Mouse (Mus musculus): ENCODE data around the gene Plcl1. TPM values are rescaled to one million over a fixed set of nuclear protein-coding genes. Genes with fewer than 3 reads are reported as not detected.
A peak's percentile ranks its signal among the peaks of the same experiment; 100 is the strongest.

The Plcl1 gene
- polyA plus RNA-seq, 1 experiment = not detected

GRCm38 (mm10) chr1:55406023-55406413 lies 297 bp downstream of the Plcl1 start:
- Histone ChIP-seq H3K27me3 (ENCODE audit: control insufficient read depth) (peaks cover 38% of the 10 kb centered on the region), H3K36me3 (ENCODE audit: control insufficient read depth) (no peaks in the 10 kb centered on the region), H3K4me3 (replicated peaks) (peak overlapping the region; percentile 41), H3K4me1 (ENCODE audit: control insufficient read depth) (no peaks in the 10 kb centered on the region), H3K9me3 (ENCODE audit: control insufficient read depth, low read length) (no peaks in the 10 kb centered on the region)
- TF ChIP-seq GATA1 (IDR thresholded peaks at IDR 0.05; ENCODE audit: low read length) = no peak

- TF ChIP-seq GATA1 (IDR thresholded peaks at IDR 0.05; ENCODE audit: low read length) (no peak), TAL1 (IDR thresholded peaks at IDR 0.05; ENCODE audit: low read length) (no peak)
- H3K36me3 ChIP-seq (ENCODE audit: control insufficient read depth) = no peaks in the 10 kb centered on the region
- peaks cover 38% of the 10 kb centered on the region for H3K27me3 ChIP-seq (ENCODE audit: control insufficient read depth)
- peak overlapping the region; percentile 41 for H3K4me3 ChIP-seq (replicated peaks)
- H3K4me1 ChIP-seq (ENCODE audit: control insufficient read depth) = no peaks in the 10 kb centered on the region
- H3K9me3 ChIP-seq (ENCODE audit: control insufficient read depth, low read length) = no peaks in the 10 kb centered on the region
Observed at GRCm38 (mm10) chr1:55406531-55407375, 1.0 kb downstream of the Plcl1 start.

- no peaks in the 10 kb centered on the region for H3K36me3 ChIP-seq (ENCODE audit: control insufficient read depth)
- H3K27me3 ChIP-seq (ENCODE audit: control insufficient read depth) = peaks cover 24% of the 10 kb centered on the region
- H3K4me1 ChIP-seq (ENCODE audit: control insufficient read depth) = no peaks in the 10 kb centered on the region
- H3K4me3 ChIP-seq (replicated peaks) = no peak overlapping the region
- H3K9me3 ChIP-seq (ENCODE audit: control insufficient read depth, low read length) = no peaks in the 10 kb centered on the region
- TF ChIP-seq GATA1 (IDR thresholded peaks at IDR 0.05; ENCODE audit: low read length) (no peak), TAL1 (IDR thresholded peaks at IDR 0.05; ENCODE audit: low read length) (no peak)
Observed at GRCm38 (mm10) chr1:55410670-55411069, 4.9 kb downstream of the Plcl1 start.

- TF ChIP-seq GATA1 (IDR thresholded peaks at IDR 0.05; ENCODE audit: low read length) = no peak
- no peak for TF ChIP-seq TAL1 (IDR thresholded peaks at IDR 0.05; ENCODE audit: low read length)
- no peak overlapping the region for H3K4me3 ChIP-seq (replicated peaks)
- no peaks in the 10 kb centered on the region for H3K4me1 ChIP-seq (ENCODE audit: control insufficient read depth)
- H3K9me3 ChIP-seq (ENCODE audit: control insufficient read depth, low read length) = no peaks in the 10 kb centered on the region
- H3K27me3 ChIP-seq (ENCODE audit: control insufficient read depth) = peaks cover 20% of the 10 kb centered on the region
- H3K36me3 ChIP-seq (ENCODE audit: control insufficient read depth) = no peaks in the 10 kb centered on the region
Observed at GRCm38 (mm10) chr1:55411079-55411478, 5.4 kb downstream of the Plcl1 start.

GRCm38 (mm10) chr1:55412569-55412968 lies 6.8 kb downstream of the Plcl1 start:
- peaks cover 5% of the 10 kb centered on the region for H3K27me3 ChIP-seq (ENCODE audit: control insufficient read depth)
- no peaks in the 10 kb centered on the region for H3K4me1 ChIP-seq (ENCODE audit: control insufficient read depth)
- TF ChIP-seq GATA1 (IDR thresholded peaks at IDR 0.05; ENCODE audit: low read length) (no peak), TAL1 (IDR thresholded peaks at IDR 0.05; ENCODE audit: low read length) (no peak)
- no peaks in the 10 kb centered on the region for H3K9me3 ChIP-seq (ENCODE audit: control insufficient read depth, low read length)
- H3K4me3 ChIP-seq (replicated peaks) = no peak overlapping the region
- H3K36me3 ChIP-seq (ENCODE audit: control insufficient read depth) = no peaks in the 10 kb centered on the region

- Histone ChIP-seq H3K4me1 (ENCODE audit: control insufficient read depth) (no peaks in the 10 kb centered on the region), H3K9me3 (ENCODE audit: control insufficient read depth, low read length) (no peaks in the 10 kb centered on the region), H3K36me3 (ENCODE audit: control insufficient read depth) (no peaks in the 10 kb centered on the region), H3K27me3 (ENCODE audit: control insufficient read depth) (no peaks in the 10 kb centered on the region), H3K4me3 (replicated peaks) (no peak overlapping the region)
- TF ChIP-seq GATA1 (IDR thresholded peaks at IDR 0.05; ENCODE audit: low read length) (no peak), TAL1 (IDR thresholded peaks at IDR 0.05; ENCODE audit: low read length) (no peak)
Observed at GRCm38 (mm10) chr1:55413534-55413933, 7.8 kb downstream of the Plcl1 start.

- Histone ChIP-seq H3K4me3 (replicated peaks) (no peak overlapping the region), H3K27me3 (ENCODE audit: control insufficient read depth) (no peaks in the 10 kb centered on the region), H3K9me3 (ENCODE audit: control insufficient read depth, low read length) (no peaks in the 10 kb centered on the region), H3K4me1 (ENCODE audit: control insufficient read depth) (no peaks in the 10 kb centered on the region), H3K36me3 (ENCODE audit: control insufficient read depth) (no peaks in the 10 kb centered on the region)
- TF ChIP-seq TAL1 (IDR thresholded peaks at IDR 0.05; ENCODE audit: low read length) (no peak), GATA1 (IDR thresholded peaks at IDR 0.05; ENCODE audit: low read length) (no peak)
Observed at GRCm38 (mm10) chr1:55418968-55419367, 13.2 kb downstream of the Plcl1 start.

- H3K9me3 ChIP-seq (ENCODE audit: control insufficient read depth, low read length) = no peaks in the 10 kb centered on the region
- TF ChIP-seq TAL1 (IDR thresholded peaks at IDR 0.05; ENCODE audit: low read length) = no peak
- TF ChIP-seq GATA1 (IDR thresholded peaks at IDR 0.05; ENCODE audit: low read length) = no peak
- H3K36me3 ChIP-seq (ENCODE audit: control insufficient read depth) = no peaks in the 10 kb centered on the region
- no peaks in the 10 kb centered on the region for H3K27me3 ChIP-seq (ENCODE audit: control insufficient read depth)
- H3K4me3 ChIP-seq (replicated peaks) = no peak overlapping the region
- no peaks in the 10 kb centered on the region for H3K4me1 ChIP-seq (ENCODE audit: control insufficient read depth)
Observed at GRCm38 (mm10) chr1:55427607-55428006, 21.9 kb downstream of the Plcl1 start.

- no peak for TF ChIP-seq GATA1 (IDR thresholded peaks at IDR 0.05; ENCODE audit: low read length)
- TF ChIP-seq TAL1 (IDR thresholded peaks at IDR 0.05; ENCODE audit: low read length) = no peak
- H3K4me1 ChIP-seq (ENCODE audit: control insufficient read depth) = no peaks in the 10 kb centered on the region
- no peaks in the 10 kb centered on the region for H3K9me3 ChIP-seq (ENCODE audit: control insufficient read depth, low read length)
- H3K36me3 ChIP-seq (ENCODE audit: control insufficient read depth) = no peaks in the 10 kb centered on the region
- H3K27me3 ChIP-seq (ENCODE audit: control insufficient read depth) = no peaks in the 10 kb centered on the region
- no peak overlapping the region for H3K4me3 ChIP-seq (replicated peaks)
Observed at GRCm38 (mm10) chr1:55429051-55429450, 23.3 kb downstream of the Plcl1 start.

Data from erythroblast, embryonic 14.5 days (primary cell).